Mouse (Mus musculus): ENCODE data around the gene Klc2. TPM values are rescaled to one million over a fixed set of nuclear protein-coding genes. Genes with fewer than 3 reads are reported as not detected.
"Not testable (repeated sequence)": the region's sequence is repeated elsewhere in the genome, so short reads cannot be mapped to it uniquely, and the experiment has no call there.

Klc2 gene
- polyA plus RNA-seq, 1 experiment from 2014 or later: 80.2 TPM

DNA sequence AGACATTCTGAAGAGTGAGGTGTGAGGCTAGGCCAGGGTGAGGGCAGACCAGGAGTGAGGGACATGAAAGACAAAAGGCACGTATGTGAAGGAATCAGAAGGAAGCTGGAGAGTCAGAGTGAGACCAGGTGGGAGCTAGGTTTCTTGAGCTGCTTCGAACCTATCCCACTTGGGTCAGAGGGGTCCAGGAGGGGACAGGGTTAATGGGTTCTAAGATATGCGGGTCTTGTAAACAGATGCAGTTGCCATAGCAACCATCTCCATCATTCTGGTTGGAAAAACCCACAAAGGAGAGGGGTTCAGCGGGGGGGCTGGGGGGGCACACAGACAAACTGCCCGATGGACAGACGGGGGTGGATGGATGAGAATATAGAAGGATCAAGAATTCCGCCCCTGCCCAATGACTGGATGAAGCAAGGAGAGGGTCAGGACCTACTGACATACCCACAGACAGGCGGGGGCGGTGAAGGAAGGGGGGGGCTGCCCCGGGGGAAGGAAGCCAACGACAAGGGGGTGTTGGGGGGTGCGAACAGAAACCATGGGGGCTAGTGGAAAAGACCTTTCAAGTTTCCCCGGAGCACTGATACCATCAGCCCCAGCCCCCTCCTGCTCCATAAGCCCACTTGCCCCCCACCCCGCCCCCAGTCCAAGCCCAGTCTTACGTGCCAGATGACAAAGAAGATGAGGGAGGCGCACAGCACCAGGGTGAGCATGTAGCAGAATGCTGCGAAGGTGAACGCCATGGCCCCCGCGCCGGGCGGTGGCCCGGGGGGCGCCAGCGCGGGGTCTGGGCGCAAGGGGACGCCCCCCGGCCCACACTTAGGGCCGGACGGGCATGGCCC is 20.6 kb downstream of the Klc2 start:
- whole genome bisulfite sequencing: 2% methylated on average over 26 of the region's 31 CpGs

DNA sequence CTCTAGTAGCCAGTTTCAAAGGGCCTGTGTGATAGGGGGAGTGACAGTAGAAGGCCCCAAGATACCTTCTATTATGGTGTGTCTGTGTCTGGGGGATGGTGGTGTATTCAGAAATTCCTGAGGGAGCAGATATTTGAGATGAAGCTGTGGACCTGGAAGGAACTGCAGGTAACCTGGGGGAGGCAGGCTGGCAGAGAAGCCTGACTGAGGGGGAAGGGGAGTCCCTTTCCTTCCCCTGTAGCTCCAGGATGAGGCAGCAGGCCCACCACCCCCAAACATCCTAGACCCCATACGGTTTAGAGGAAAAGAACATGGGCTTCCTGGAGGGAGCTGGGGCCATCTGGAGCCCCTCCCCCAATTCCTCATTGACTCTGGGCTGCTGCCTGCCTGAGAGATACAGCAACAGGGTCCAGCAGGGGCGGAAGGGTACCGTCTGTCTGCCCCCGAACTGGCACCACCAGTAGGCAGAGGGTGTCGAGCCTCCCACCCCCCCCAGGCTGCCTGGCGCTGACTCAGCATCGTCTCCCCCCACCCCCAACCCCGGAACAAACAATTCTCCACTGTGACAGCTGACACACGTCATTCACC is 22.4 kb downstream of the Klc2 start:
- Histone ChIP-seq H3K36me3 (peaks cover 50% of the 10 kb centered on the region), H3K27ac (replicated peaks) (peak overlapping the region; percentile 92), H3K4me1 (replicated peaks) (peaks cover 69% of the 10 kb centered on the region), H3K9me3 (no peaks in the 10 kb centered on the region), H3K4me2 (peak overlapping the region; percentile 60), H3K4me3 (peak overlapping the region; percentile 61), H3K9ac (peak overlapping the region; percentile 92), H3K27me3 (no peaks in the 10 kb centered on the region)
- ATAC-seq (ENCODE audit: low read depth): no peak
- 9% methylated on average over 9 of the region's 9 CpGs for WGBS

More for the DNA sequence above, 20.6 kb downstream of the Klc2 start:
- peak overlapping the region; percentile 92 for H3K9ac ChIP-seq
- H3K4me2 ChIP-seq: peak overlapping the region; percentile 60
- H3K4me1 ChIP-seq (replicated peaks): peaks cover 65% of the 10 kb centered on the region
- peak; percentile 25 for ATAC-seq (ENCODE audit: low read depth)
- H3K4me3 ChIP-seq: peak overlapping the region; percentile 61
- H3K27me3 ChIP-seq: no peaks in the 10 kb centered on the region
- peaks cover 50% of the 10 kb centered on the region for H3K36me3 ChIP-seq
- H3K9me3 ChIP-seq: no peaks in the 10 kb centered on the region
- peak overlapping the region; percentile 92 for H3K27ac ChIP-seq (replicated peaks)

DNA sequence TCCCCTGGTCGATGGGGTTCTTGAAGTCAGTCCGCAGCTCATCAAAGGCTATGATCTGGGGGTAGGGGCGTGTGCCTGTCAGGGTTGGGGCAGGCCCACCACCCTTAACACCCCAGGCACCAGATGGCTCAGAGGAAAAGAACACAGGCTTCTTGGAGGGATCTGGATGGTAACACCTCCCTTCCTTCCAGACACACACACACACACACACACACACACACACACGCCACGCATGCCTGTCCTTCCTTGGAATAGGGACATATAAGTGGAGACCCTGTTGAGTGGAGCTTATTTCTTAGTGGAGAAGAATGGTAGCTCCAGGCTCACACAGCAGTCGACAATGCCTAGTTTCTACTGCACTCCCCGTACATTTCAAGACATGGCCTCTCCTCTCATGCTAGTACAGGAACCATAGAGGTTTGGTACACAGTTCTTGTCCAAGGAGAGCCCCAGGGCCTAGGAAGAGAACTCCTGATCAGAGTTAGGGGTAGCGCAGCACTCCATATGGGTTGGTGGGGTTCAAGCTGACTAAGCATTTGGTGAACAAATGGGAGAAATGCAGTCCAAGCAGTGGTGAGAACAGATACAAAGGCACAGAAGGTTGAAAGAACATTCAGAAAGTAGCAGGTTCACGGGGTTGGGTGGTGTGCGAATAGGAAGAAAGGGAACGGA is 23.5 kb downstream of the Klc2 start:
- Histone ChIP-seq H3K36me3 (peaks cover 47% of the 10 kb centered on the region), H3K27ac (replicated peaks) (peak overlapping the region; percentile 92), H3K4me1 (replicated peaks) (peaks cover 69% of the 10 kb centered on the region), H3K27me3 (no peaks in the 10 kb centered on the region), H3K4me2 (peak overlapping the region; percentile 60), H3K9me3 (no peaks in the 10 kb centered on the region), H3K4me3 (peak overlapping the region; percentile 61), H3K9ac (peak overlapping the region; percentile 92)
- ATAC-seq (ENCODE audit: low read depth): peak; percentile 20
- WGBS: 34% methylated on average over 11 of the region's 11 CpGs

DNA sequence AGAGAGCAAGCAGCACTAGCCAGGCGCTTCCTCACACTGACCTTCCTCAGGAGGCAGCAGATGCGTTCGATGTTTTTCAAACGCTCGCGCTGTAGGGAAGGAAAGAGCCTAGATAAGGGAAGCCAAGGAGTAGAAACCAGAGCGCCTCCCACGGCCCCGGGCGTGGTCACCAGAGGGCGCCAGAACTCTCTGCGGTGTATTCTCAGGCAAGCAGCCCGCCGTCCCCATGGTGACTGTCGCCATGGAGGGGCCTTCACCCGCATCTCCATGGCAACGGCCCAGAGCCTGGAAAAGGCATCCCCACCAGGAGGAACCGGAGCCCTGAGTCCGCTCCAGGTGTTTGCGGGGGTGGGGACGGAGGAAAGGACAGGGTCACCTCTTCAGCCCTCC is 24.1 kb downstream of the Klc2 start:
- H3K4me3 ChIP-seq: peak overlapping the region; percentile 61
- peaks cover 68% of the 10 kb centered on the region for H3K4me1 ChIP-seq (replicated peaks)
- peak overlapping the region; percentile 60 for H3K4me2 ChIP-seq
- no peaks in the 10 kb centered on the region for H3K9me3 ChIP-seq
- 2% methylated on average over 21 of the region's 21 CpGs for WGBS
- H3K27me3 ChIP-seq: no peaks in the 10 kb centered on the region
- H3K9ac ChIP-seq: peak overlapping the region; percentile 92
- H3K36me3 ChIP-seq: peaks cover 44% of the 10 kb centered on the region
- peak overlapping the region; percentile 92 for H3K27ac ChIP-seq (replicated peaks)
- peak; percentile 61 for ATAC-seq (ENCODE audit: low read depth)

DNA sequence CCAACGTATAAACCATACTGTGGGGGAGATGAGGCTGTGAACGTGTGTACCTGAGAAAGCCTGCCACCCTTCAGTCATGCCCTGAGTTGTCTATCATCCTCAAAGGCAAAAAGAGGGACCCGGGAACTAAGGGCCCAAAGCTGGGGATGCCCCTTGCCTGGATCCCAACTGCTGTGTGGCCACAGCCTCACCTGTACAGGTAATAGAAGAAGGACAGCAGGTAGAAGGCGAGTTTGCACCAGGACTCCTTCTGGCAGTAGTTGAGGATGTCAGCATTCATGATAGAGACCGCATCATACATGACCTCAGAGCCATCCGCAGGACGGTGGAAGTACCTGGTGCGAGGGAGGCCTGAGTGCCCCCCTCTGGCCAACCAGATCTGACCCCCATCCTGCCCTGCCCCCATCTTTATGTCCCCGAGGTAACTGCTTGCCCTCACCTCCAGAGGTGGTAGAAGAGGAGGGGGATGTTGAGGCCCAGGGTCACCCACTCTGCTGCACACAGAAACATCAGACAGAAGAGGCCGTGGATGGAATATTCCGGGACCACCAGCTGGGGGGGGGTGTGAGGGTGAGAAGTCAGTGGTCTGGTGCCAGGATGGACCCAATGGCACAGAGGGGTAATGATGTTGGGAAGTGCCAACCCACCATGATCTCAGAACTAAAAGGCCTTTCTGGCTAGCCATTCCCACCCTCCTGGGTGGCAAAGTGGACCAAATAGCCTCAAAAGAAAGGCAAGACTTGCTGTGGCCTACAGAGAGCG is 24.7 kb downstream of the Klc2 start:
- Histone ChIP-seq H3K4me3 (peak overlapping the region; percentile 61; the same call in 1 of the 2 replicates), H3K9ac (peak overlapping the region; percentile 92), H3K27me3 (no peaks in the 10 kb centered on the region), H3K4me1 (replicated peaks) (peaks cover 68% of the 10 kb centered on the region), H3K36me3 (peaks cover 42% of the 10 kb centered on the region), H3K9me3 (no peaks in the 10 kb centered on the region), H3K27ac (replicated peaks) (peak overlapping the region; percentile 92), H3K4me2 (peak overlapping the region; percentile 60)
- ATAC-seq (ENCODE audit: low read depth): no peak; the same call in 1 of the 2 replicates
- 72% methylated on average over 12 of the region's 12 CpGs for WGBS

DNA sequence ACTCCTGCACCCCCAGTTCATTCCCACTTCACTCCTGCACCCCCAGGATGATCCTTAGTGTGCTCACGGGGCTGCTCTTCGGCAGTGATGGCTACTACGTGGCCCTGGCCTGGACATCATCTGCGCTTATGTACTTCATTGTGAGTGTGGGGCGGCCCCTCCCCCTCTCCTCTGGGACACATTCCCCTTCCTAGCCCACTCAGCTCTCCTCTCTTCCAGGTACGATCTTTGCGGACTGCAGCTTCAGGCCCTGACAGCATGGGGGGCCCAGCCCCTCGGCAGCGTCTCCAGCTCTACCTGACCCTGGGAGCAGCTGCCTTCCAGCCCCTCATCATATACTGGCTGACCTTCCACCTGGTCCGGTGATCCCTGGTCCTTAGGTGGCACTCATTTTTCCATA is 26.3 kb downstream of the Klc2 start:
- Histone ChIP-seq H3K9me3 (no peaks in the 10 kb centered on the region), H3K27ac (replicated peaks) (no peak overlapping the region; the same call in 1 of the 2 replicates), H3K9ac (no peak overlapping the region), H3K36me3 (peaks cover 42% of the 10 kb centered on the region), H3K4me1 (replicated peaks) (peaks cover 63% of the 10 kb centered on the region), H3K4me3 (no peak overlapping the region), H3K4me2 (no peak overlapping the region), H3K27me3 (no peaks in the 10 kb centered on the region)
- ATAC-seq (ENCODE audit: low read depth): no peak
- 86% methylated on average over 10 of the region's 10 CpGs for whole genome bisulfite sequencing

DNA sequence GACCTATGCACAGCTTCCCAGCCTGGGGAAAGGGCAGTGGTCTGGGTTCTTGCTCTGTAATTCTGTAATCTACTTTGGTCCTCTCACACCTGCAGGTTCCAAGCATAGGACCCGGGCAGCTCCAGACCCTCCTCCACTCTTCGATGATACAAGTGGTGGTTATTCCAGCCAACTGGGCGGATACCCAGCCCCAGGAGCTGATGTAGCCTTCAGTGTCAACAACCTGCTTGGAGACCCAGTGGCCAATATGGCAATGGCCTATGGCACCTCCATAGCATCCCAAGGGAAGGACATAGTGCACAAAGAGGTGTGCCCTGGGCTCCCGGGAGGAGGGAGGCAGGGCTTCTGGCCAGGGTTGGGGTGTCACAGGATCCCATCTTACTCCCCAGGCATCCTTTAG is 29.0 kb downstream of the Klc2 start:
- H3K4me1 ChIP-seq (replicated peaks): peaks cover 49% of the 10 kb centered on the region
- peak overlapping the region; percentile 86 for H3K4me3 ChIP-seq
- WGBS: 89% methylated on average over 4 of the region's 4 CpGs
- no peak for ATAC-seq (ENCODE audit: low read depth)
- H3K9me3 ChIP-seq: no peaks in the 10 kb centered on the region
- peak overlapping the region; percentile 85 for H3K9ac ChIP-seq
- peaks cover 23% of the 10 kb centered on the region for H3K27me3 ChIP-seq
- H3K4me2 ChIP-seq: peak overlapping the region; percentile 88
- peaks cover 42% of the 10 kb centered on the region for H3K36me3 ChIP-seq
- no peak overlapping the region for H3K27ac ChIP-seq (replicated peaks)

DNA sequence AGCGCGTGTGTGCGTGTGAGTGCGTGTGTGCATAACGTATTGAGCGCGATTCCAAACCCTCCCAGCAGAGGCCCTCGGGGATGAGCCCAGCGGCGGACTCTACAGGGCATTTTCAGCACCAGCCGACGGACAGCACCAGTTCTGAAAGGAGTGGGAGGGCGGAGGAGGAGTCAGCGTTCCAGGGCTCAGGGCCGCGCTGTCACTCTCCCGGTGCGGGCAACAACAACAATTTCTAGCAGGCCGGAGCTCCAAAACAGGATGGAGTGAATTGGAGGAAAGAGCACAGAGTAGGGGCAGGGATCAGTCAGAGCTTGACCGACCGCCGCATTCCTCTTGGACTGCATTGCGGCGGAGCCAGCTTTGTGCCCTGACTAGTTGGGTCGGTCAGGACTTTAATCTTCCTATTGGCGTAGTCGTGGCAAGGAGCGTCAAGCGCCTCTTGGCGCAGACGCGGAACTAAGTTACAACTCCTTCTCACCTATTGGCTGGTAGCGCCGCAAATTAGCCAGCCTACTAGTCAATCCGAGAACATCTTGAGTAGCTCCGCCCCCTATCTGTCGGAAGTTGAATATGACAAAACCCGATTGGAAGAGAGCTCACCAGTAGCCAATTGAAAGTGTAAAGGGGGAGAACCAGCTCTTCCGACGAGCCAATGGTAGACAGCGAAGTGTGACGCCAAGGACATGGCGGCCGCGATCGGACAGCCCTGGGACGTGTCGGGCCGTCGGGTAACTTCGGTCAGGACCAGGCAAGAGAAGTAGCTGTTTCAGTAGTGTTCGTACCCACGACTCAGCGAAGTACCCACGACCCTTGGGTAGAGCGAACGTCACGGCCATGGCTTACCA is 30.3 kb downstream of the Klc2 start, which contains the start of gene Yif1a:
Gene Yif1a (plus strand): TSS at position 655 of the 845 bp plus-strand sequence.
- peak within 1 kb of the TSS; percentile 88 for H3K4me2 ChIP-seq
- H3K4me1 ChIP-seq (replicated peaks): peaks cover 36% of the 10 kb centered on the region
- no peaks in the 10 kb centered on the region for H3K9me3 ChIP-seq
- peak within 1 kb of the TSS; percentile 90 for H3K27ac ChIP-seq (replicated peaks)
- peak within 1 kb of the TSS; percentile 86 for H3K4me3 ChIP-seq
- H3K9ac ChIP-seq: peak within 1 kb of the TSS; percentile 85
- peak; percentile 91 for ATAC-seq (ENCODE audit: low read depth)
- peaks cover 34% of the 10 kb centered on the region for H3K36me3 ChIP-seq
- under 1% methylated on average over 58 of the region's 58 CpGs for WGBS
- peaks cover 35% of the 10 kb centered on the region for H3K27me3 ChIP-seq

DNA sequence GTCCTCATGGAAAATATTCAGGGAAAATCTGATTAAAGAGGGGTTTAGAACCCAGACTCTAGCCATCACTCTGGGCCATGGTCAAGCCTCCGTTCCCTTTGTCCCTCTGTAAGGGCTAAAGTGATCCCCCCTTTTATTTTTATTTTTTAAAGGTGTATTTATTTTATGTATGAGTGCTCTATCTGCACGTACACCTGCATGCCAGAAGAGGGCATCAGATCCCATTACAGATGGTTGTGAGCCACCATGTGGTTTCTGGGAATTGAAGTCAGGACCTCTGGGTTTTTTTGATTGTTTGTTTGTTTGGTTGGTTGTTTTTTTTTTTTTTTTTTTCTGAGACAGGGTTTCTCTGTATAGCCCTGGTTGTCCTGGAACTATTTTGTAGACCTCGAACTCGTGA is 31.8 kb downstream of the Klc2 start:
- not testable (repeated sequence) for H3K4me3 ChIP-seq; ATAC-seq (ENCODE audit: low read depth); H3K9ac ChIP-seq; H3K27ac ChIP-seq (replicated peaks); H3K4me2 ChIP-seq; H3K9me3 ChIP-seq
- peaks cover 18% of the 10 kb centered on the region for H3K36me3 ChIP-seq
- peaks cover 51% of the 10 kb centered on the region for H3K27me3 ChIP-seq
- WGBS: 54% methylated on average over 4 of the region's 4 CpGs
- peaks cover 32% of the 10 kb centered on the region for H3K4me1 ChIP-seq (replicated peaks)

DNA sequence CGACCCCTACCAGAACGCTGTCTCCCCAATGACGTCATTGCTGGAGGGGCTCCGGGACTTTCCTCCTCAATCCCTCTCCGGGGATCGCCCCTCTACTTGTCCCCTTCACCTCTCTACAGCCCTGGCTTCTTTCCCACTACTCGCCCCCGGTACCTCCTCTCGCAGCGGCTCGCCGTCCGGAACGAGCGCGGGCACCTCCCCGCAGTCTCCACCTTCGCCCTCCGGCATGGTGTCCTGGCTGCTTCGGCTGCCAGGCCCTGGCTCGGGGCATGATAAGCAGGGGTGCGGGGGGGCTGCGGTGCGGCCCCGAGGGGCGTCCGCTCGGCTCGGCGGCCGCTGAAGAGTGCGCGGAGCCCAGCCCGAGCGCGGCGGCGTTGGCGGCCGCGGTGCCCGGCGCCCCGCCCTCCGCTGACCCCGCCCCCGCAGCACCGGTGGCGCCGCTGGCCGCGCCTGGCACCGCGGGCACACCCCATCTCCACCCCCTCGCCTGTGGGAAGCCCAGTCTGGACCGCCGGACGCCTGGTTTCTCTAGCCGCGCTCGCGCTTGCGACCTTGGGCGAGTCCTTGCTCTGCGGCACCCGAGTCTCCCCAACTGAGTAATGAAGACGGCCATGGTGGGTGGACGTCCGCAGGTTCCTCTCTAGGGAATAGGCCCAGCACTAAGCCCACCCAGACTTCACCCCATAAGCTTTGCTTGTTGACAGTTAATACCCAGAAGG is 33.1 kb downstream of the Klc2 start, which contains the start of gene Tmem151a:
Gene Tmem151a (minus strand): TSS at position 387 of the 719 bp plus-strand sequence.
- peaks cover 63% of the 10 kb centered on the region for H3K27me3 ChIP-seq
- no peak for ATAC-seq (ENCODE audit: low read depth)

More for the DNA sequence above, 33.1 kb downstream of the Klc2 start, which contains the start of gene Tmem151a:
- H3K9me3 ChIP-seq: no peaks in the 10 kb centered on the region
- H3K36me3 ChIP-seq: 0 out of 2 replicates have a peak, but pooled peaks cover 7% of the 10 kb centered on the region
- H3K27ac ChIP-seq (replicated peaks): no peak within 1 kb of the TSS
- H3K4me1 ChIP-seq (replicated peaks): peaks cover 32% of the 10 kb centered on the region
- under 1% methylated on average over 67 of the region's 69 CpGs for WGBS
- H3K4me3 ChIP-seq: peak within 1 kb of the TSS; percentile 54
- peak within 1 kb of the TSS; percentile 78 for H3K9ac ChIP-seq
- H3K4me2 ChIP-seq: peak within 1 kb of the TSS; percentile 78

Data from neural tube, embryonic 13.5 days (tissue).